Mouse (Mus musculus): ENCODE measurements around the gene Galnt18. TPM values are rescaled to one million over a fixed set of nuclear protein-coding genes. Genes with fewer than 3 reads are reported as not detected.

Gene Galnt18
- polyA plus RNA-seq, 1 experiment = 11.9 TPM

DNA sequence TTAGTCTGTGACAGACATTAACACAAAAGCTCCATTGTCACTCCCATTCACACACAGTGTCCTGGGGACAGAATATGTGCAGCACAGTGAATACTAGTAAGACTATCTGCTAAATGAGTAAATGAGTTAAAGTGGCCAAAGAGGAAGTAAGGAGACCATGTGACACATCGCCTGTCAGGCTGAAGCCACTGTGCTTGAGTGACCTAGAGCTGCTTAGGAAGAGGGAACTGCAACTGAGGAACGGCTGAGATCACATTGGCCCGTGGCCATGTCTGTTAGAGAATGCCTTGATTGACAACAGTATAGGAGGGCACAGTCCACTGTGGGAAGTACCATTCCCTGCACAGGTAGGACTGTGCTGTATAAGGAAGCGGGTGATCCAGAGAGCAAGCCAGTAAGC is 67.0 kb downstream of the Galnt18 start:
- H3K27me3 ChIP-seq (ENCODE audit: control insufficient read depth, insufficient read depth, insufficient read length) = no peaks in the 10 kb centered on the region
- no peaks in the 10 kb centered on the region for H3K79me2 ChIP-seq (ENCODE audit: control insufficient read depth, insufficient read depth)
- H3K36me3 ChIP-seq (ENCODE audit: control insufficient read depth, insufficient read depth) = no peaks in the 10 kb centered on the region
- H3ac ChIP-seq (ENCODE audit: control insufficient read depth, insufficient read length, low read depth) = no peak overlapping the region
- H3K4me3 ChIP-seq (ENCODE audit: insufficient read depth, poor library complexity, severe bottlenecking) = no peak overlapping the region
- TF ChIP-seq MYOD1 (IDR thresholded peaks at IDR 0.05; ENCODE audit: control insufficient read depth, insufficient read length, low read depth) = no peak
- TF ChIP-seq FOSL1 (IDR thresholded peaks at IDR 0.05; ENCODE audit: insufficient read depth, low read length, poor library complexity, severe bottlenecking) = no peak
- TF ChIP-seq MAX (IDR thresholded peaks at IDR 0.05) = no peak
- no peak for TF ChIP-seq USF1 (IDR thresholded peaks at IDR 0.05; ENCODE audit: low read depth)
- TF ChIP-seq CEBPB (IDR thresholded peaks at IDR 0.05; ENCODE audit: low read depth) = no peak
- no peak for TF ChIP-seq CTCF (IDR thresholded peaks at IDR 0.05; ENCODE audit: control insufficient read depth, insufficient read depth, insufficient read length)
- no peaks in the 10 kb centered on the region for H3K79me3 ChIP-seq (ENCODE audit: low read depth)

DNA sequence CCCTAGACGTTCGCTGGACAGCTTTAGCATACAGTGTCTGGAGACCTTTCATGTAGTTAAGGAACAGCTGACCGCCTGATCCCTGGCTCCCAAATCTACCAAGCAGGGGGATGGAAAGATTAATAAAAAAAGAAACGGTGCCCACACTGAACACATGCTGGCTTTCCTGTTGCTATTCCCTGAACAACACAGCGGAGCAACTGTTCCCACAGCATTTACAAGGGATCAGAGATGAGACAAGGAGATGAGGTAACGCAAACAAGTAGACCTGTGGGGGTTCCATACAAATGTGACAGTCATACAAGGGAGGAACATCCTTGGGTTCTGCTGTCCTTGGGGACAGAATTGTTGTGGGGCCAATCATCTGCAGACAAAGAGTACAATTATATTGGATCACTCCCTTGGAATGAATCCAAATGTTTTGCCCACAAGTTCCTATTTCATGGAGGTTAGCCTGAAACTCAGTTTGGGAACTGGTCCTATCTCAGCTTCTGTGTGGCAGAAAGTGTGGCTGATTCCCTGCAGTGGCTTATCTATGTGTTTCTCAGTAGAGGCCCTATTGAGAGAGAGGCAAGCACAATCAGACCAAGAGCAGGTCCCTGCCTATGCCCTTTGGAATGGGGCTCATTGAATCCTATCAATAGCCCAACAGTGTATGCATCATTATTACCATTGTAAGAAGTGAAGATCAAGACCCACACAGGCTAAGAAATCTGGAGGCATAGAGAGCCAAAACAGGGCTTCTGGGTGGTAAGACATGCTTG is 68.5 kb downstream of the Galnt18 start:
- Histone ChIP-seq H3ac (ENCODE audit: control insufficient read depth, insufficient read length, low read depth) (no peak overlapping the region), H3K36me3 (ENCODE audit: control insufficient read depth, insufficient read depth) (no peaks in the 10 kb centered on the region), H3K4me3 (ENCODE audit: insufficient read depth, poor library complexity, severe bottlenecking) (no peak overlapping the region), H3K79me2 (ENCODE audit: control insufficient read depth, insufficient read depth) (no peaks in the 10 kb centered on the region), H3K27me3 (ENCODE audit: control insufficient read depth, insufficient read depth, insufficient read length) (no peaks in the 10 kb centered on the region), H3K79me3 (ENCODE audit: low read depth) (no peaks in the 10 kb centered on the region)
- TF ChIP-seq MYOG (IDR thresholded peaks at IDR 0.05; ENCODE audit: control insufficient read depth, extremely low read depth, insufficient read length) (no peak), CEBPB (IDR thresholded peaks at IDR 0.05; ENCODE audit: low read depth) (no peak), MYOD1 (IDR thresholded peaks at IDR 0.05; ENCODE audit: control insufficient read depth, insufficient read length, low read depth) (no peak)

DNA sequence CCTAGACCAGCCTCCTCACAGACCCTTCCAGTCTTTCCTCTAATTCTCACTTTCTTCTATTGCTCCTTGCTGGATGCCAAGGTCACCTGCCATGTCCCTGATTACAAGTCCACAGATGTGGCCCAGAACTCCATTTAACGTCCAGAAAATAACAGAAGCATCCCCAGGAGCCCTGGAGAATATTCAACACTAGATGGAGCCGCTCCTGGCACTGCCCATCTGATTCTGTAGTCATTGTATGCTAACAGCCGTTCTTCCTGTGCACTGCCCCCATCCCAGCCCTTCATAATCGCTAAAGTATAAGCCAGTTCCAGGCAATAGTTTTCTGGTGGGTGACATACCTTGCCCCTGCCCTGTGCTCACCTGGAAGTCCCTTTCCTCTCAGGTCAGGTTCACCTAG is 69.5 kb downstream of the Galnt18 start:
- H3K79me3 ChIP-seq (ENCODE audit: low read depth) = no peaks in the 10 kb centered on the region

DNA sequence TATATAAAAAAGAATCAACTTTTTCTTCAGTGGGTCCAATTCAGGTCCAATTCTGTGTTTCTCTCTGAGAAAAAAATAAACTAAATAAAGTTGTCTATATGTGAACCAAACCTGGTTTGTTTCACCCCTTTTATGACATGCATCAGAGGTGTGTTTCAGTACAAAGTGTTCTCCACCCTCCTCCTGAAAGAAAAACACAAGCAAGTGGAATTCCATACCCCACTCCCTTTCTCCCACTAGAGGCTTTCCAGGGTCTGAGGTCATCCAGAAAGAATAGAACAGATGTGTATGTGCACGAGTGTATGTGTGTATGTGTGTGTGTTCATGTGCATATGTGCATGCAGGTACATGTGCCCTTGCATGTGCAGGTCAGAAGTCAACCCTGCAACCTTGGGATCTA is 71.2 kb downstream of the Galnt18 start:
- no peak overlapping the region for H3K4me3 ChIP-seq (ENCODE audit: insufficient read depth, poor library complexity, severe bottlenecking)
- H3K27me3 ChIP-seq (ENCODE audit: control insufficient read depth, insufficient read depth, insufficient read length) = no peaks in the 10 kb centered on the region
- no peak overlapping the region for H3ac ChIP-seq (ENCODE audit: control insufficient read depth, insufficient read length, low read depth)
- TF ChIP-seq USF1 (IDR thresholded peaks at IDR 0.05; ENCODE audit: low read depth) = no peak
- TF ChIP-seq FOSL1 (IDR thresholded peaks at IDR 0.05; ENCODE audit: insufficient read depth, low read length, poor library complexity, severe bottlenecking) = no peak
- no peak for TF ChIP-seq MYOD1 (IDR thresholded peaks at IDR 0.05; ENCODE audit: control insufficient read depth, insufficient read length, low read depth)
- H3K36me3 ChIP-seq (ENCODE audit: control insufficient read depth, insufficient read depth) = no peaks in the 10 kb centered on the region
- no peaks in the 10 kb centered on the region for H3K79me3 ChIP-seq (ENCODE audit: low read depth)
- no peaks in the 10 kb centered on the region for H3K79me2 ChIP-seq (ENCODE audit: control insufficient read depth, insufficient read depth)

More for the DNA sequence above, 69.5 kb downstream of the Galnt18 start:
- H3K27me3 ChIP-seq (ENCODE audit: control insufficient read depth, insufficient read depth, insufficient read length) = no peaks in the 10 kb centered on the region
- no peaks in the 10 kb centered on the region for H3K36me3 ChIP-seq (ENCODE audit: control insufficient read depth, insufficient read depth)
- H3K4me3 ChIP-seq (ENCODE audit: insufficient read depth, poor library complexity, severe bottlenecking) = no peak overlapping the region
- TF ChIP-seq CEBPB (IDR thresholded peaks at IDR 0.05; ENCODE audit: low read depth) (no peak), MYOG (IDR thresholded peaks at IDR 0.05; ENCODE audit: control insufficient read depth, extremely low read depth, insufficient read length) (no peak), FOSL1 (IDR thresholded peaks at IDR 0.05; ENCODE audit: insufficient read depth, low read length, poor library complexity, severe bottlenecking) (no peak), MAX (IDR thresholded peaks at IDR 0.05) (no peak), CTCF (IDR thresholded peaks at IDR 0.05; ENCODE audit: control insufficient read depth, insufficient read depth, insufficient read length) (no peak), MYOD1 (IDR thresholded peaks at IDR 0.05; ENCODE audit: control insufficient read depth, insufficient read length, low read depth) (no peak), USF1 (IDR thresholded peaks at IDR 0.05; ENCODE audit: low read depth) (no peak)
- H3K79me2 ChIP-seq (ENCODE audit: control insufficient read depth, insufficient read depth) = no peaks in the 10 kb centered on the region
- no peak overlapping the region for H3ac ChIP-seq (ENCODE audit: control insufficient read depth, insufficient read length, low read depth)

DNA sequence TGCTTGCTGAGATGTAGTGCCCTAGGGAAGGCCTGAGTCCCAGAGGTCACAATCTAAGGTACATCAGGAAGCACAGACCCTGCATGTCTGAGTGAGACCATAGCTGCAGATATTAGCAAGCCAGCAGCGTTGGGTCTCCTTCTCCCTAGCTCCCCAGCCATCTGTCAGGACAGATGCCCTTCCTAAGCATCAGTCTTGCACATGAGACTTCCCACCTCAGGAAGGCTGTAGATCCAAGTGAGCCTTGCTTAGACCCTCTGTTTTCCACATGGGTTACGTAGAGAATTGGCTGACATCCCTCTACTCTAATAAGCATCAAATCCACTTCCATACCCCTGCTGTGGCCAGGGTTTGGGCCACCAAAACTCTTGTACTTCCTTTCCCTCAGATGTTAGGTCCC is 76.8 kb downstream of the Galnt18 start:
- H3K27me3 ChIP-seq (ENCODE audit: control insufficient read depth, insufficient read depth, insufficient read length) = no peaks in the 10 kb centered on the region
- H3ac ChIP-seq (ENCODE audit: control insufficient read depth, insufficient read length, low read depth) = no peak overlapping the region
- no peaks in the 10 kb centered on the region for H3K79me3 ChIP-seq (ENCODE audit: low read depth)
- TF ChIP-seq MYOD1 (IDR thresholded peaks at IDR 0.05; ENCODE audit: control insufficient read depth, insufficient read length, low read depth) (no peak), USF1 (IDR thresholded peaks at IDR 0.05; ENCODE audit: low read depth) (no peak), CEBPB (IDR thresholded peaks at IDR 0.05; ENCODE audit: low read depth) (no peak)
- no peaks in the 10 kb centered on the region for H3K36me3 ChIP-seq (ENCODE audit: control insufficient read depth, insufficient read depth)
- no peak overlapping the region for H3K4me3 ChIP-seq (ENCODE audit: insufficient read depth, poor library complexity, severe bottlenecking)
- H3K79me2 ChIP-seq (ENCODE audit: control insufficient read depth, insufficient read depth) = no peaks in the 10 kb centered on the region

DNA sequence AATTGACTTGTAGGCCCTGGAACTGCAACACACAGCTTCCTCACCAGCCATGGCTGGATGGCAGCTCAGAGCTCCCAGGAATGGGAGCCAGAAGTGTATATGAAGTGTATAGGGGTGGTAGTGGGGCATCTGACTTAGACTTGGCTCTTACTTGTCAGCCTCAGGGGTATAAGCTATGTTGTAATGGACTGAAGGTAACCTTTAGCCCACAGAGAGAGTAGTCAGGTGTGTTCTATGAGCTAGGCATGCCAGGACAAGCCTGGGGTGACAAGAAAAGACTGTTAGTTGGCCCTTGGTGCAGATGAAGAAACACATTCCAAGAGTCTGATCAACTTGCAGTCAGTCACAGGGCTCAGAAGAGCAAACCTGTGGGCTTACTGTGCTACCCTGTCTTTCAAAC is 78.0 kb downstream of the Galnt18 start:
- TF ChIP-seq MYOD1 (IDR thresholded peaks at IDR 0.05; ENCODE audit: control insufficient read depth, insufficient read length, low read depth) = no peak
- no peak for TF ChIP-seq FOSL1 (IDR thresholded peaks at IDR 0.05; ENCODE audit: insufficient read depth, low read length, poor library complexity, severe bottlenecking)
- no peak for TF ChIP-seq CEBPB (IDR thresholded peaks at IDR 0.05; ENCODE audit: low read depth)
- no peak for TF ChIP-seq USF1 (IDR thresholded peaks at IDR 0.05; ENCODE audit: low read depth)
- TF ChIP-seq CTCF (IDR thresholded peaks at IDR 0.05; ENCODE audit: control insufficient read depth, insufficient read depth, insufficient read length) = no peak
- no peak for TF ChIP-seq MAX (IDR thresholded peaks at IDR 0.05)
- TF ChIP-seq MYOG (IDR thresholded peaks at IDR 0.05; ENCODE audit: control insufficient read depth, extremely low read depth, insufficient read length) = no peak
- H3K36me3 ChIP-seq (ENCODE audit: control insufficient read depth, insufficient read depth) = no peaks in the 10 kb centered on the region

More for the DNA sequence above, 78.0 kb downstream of the Galnt18 start:
- H3K27me3 ChIP-seq (ENCODE audit: control insufficient read depth, insufficient read depth, insufficient read length) = no peaks in the 10 kb centered on the region
- H3K79me2 ChIP-seq (ENCODE audit: control insufficient read depth, insufficient read depth) = no peaks in the 10 kb centered on the region
- H3ac ChIP-seq (ENCODE audit: control insufficient read depth, insufficient read length, low read depth) = no peak overlapping the region
- no peak overlapping the region for H3K4me3 ChIP-seq (ENCODE audit: insufficient read depth, poor library complexity, severe bottlenecking)
- H3K79me3 ChIP-seq (ENCODE audit: low read depth) = no peaks in the 10 kb centered on the region

Data from C2C12 (cell line).